Mouse (Mus musculus) layer of hippocampus, adult 11-12 months (tissue): ENCODE data around the gene Phf14.
"Not testable (repeated sequence)": the region's sequence is repeated elsewhere in the genome, so short reads cannot be mapped to it uniquely, and the experiment has no call there.

Experiments
- DNase-seq: peaks from one replicate; pipeline ENCODE4 v3.0.0; 2022; ENCODE audit warnings: low spot score

The Phf14 gene

DNA sequence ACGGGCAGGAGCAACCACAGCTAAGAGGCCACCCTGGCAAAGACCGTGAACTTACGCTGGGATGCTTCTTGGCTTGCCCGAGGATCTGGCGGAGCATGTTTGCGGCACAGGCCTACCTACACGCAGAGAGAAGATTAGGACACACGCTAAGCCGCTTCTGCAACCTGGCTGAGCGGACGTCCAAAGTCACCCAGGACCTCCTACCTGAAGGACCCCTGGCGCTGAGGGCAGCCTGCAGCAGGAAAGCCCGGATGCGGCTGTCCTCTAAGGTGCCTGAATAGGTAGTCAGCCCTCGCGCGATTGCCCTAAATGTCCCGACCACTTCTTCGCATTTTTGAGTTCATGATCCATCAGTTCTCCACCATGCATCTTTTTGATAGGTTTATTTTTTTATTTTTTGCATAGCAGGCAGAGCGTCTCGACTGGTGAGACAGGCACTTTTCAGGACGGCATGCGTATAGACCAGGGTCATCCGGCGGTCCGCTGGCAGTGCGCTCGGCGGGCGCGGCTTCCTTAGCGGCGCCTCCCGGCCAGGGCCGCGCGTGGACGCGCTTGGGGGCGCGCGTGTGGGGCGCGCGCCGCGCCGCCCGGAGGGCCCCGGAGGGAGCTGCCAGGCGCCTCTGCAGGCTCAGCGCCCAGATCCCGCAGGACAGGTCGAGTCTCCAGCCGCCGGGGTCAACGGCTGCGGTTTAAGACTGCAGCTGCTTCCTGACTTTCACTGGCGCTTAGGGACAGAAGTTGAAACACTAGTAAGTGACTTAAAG lies at the start of gene Phf14, which contains the start of gene Ndufa4:
Phf14 (plus strand) TSS at position 541 of the 764 bp plus-strand sequence.
Ndufa4 (minus strand) TSS at position 229 of the 764 bp plus-strand sequence.
- DNase-seq = peak; percentile 93

DNA sequence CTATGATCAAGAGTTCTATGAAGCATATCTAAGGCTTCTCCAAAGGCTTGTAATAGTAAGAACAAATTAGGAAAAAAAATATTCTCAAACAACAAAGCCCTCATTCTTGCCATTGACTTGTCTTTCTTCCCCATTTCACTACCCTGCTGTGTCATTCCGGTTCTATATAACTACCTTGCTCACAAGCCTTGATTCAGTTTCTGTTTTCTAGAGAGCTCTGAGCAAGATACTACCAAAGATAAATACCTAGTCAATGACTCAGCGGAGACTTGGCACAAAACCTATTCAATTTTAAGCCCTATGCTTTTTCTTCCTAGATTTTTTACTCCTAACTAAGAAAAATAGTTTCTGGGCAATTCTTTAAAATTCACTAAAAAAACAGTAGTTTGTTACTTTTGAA lies 32.2 kb upstream of the Phf14 start:
- DNase-seq = not testable (repeated sequence)

GRCm38 (mm10) chr6:11900809-11901310 lies 6.7 kb upstream of the Phf14 start:
- DNase-seq = no peak

GRCm38 (mm10) chr6:11906890-11907268 lies 730 bp upstream of the Phf14 start:
- no peak for DNase-seq

- no peak for DNase-seq
Measured at GRCm38 (mm10) chr6:11908170-11908569, 561 bp downstream of the Phf14 start.

DNA sequence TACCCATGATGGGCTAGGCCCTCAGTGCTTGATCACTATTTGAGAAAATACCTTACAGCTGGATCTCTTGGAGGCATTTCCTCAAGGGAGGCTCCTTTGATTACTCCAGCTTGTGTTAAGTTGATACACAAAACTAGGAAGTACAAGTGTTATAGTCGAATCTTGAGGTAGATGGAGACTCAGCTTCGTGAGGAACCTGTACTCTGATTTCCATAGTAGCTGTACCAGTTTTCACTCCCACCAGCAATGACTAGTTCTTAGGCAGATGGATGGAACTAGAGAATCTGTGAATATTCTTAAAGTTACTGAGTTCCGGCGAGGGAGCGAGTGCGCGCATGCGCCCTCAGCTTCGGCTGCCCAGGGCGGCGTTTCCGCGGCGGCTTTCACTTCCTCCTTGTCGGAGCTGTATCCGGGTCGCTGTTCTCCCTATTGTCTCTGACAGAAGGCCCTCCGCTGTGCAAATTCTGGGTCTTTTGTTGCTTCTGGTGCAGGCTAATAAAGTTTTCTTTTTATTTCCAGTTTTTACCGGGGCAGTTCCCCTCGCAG lies 18.0 kb downstream of the Phf14 start:
- peak; percentile 89 for DNase-seq

- DNase-seq = peak; percentile 17
Measured at GRCm38 (mm10) chr6:11926082-11926595, 18.5 kb downstream of the Phf14 start.

DNA sequence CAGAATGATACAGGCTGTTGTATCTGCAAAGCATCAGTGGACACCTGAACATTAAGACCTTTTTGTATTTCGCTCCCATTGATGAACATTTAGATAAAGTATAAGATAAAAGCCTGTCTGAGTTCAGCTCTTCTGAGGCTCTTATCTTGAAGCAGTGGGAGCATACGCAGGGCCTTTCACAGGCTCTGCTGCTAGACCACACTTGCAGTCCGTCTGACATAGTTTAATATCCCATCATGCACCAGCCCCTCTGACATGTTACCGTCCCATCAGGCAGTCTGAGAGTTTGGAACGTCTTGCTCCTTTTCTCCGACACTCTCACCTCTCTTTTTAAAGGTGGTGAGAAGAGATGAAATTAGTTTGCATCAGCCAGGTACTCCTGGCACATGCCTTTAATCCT lies 19.9 kb downstream of the Phf14 start:
- no peak for DNase-seq

- no peak for DNase-seq
Measured at GRCm38 (mm10) chr6:11933403-11933802, 25.8 kb downstream of the Phf14 start.

- no peak for DNase-seq
Measured at GRCm38 (mm10) chr6:11940895-11941294, 33.3 kb downstream of the Phf14 start.

GRCm38 (mm10) chr6:11942089-11942488 lies 34.5 kb downstream of the Phf14 start:
- DNase-seq = no peak

DNA sequence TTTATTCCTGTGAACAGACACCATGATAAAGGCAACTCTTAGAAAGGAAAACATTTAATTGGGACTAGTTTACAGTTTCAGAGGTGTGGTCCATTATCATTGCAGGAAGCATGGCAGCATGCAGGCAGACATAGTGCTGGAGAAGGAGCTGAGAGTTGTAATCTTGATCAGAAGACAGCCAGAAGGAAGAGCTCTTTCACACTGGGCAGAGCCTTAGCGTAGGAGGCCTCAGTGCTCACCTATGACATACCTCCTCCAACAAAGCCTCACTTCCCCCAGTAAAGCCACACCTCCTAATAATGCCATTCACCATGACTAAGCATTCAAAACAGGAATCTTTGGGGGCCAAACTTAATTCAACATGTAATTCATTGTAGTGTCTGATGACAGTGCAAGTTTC lies 40.5 kb downstream of the Phf14 start:
- DNase-seq = no peak

- DNase-seq = no peak
Measured at GRCm38 (mm10) chr6:11960172-11960571, 52.6 kb downstream of the Phf14 start.

DNA sequence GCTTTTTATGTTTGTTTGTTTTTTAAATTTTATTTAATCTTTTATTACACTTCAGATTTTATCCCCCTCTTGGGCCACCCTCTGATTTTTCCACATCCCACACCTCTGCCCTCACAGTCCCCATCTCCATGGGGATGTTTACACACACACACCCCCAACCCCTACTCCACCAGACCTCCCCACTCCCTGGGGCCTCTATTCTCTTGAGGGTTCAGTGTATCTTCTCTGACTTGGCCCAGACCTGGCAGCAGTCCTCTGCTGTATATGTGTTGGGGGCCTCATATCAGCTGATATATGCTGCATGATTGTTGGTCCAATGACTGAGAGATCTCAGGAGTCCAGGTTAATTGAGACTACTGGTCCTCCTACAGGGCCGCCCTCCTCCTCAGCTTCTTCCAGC lies 86.2 kb downstream of the Phf14 start:
- DNase-seq = no peak

DNA sequence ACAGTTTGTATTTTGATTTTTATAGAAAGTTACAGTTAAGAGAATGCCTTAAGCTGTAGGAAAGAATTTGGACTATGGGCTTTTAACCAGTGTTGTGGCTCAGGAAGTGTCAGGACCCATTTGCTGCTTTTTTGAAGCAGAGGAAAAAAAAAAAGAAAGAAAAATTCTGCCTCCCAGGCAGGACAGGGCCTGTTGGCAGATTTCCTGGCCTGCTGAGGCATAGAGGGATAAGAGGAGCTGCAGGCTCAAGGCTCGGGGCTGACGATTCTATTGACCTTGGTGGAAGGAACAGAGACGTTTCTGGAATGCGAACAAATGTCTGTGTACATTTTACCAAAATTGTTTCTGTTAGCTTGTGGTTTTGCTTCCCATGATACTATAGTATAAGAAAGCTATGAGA lies 91.0 kb downstream of the Phf14 start:
- DNase-seq = no peak

GRCm38 (mm10) chr6:11999506-11999905 lies 91.9 kb downstream of the Phf14 start:
- DNase-seq = no peak

- no peak for DNase-seq
Measured at GRCm38 (mm10) chr6:12005455-12005854, 97.8 kb downstream of the Phf14 start.

DNA sequence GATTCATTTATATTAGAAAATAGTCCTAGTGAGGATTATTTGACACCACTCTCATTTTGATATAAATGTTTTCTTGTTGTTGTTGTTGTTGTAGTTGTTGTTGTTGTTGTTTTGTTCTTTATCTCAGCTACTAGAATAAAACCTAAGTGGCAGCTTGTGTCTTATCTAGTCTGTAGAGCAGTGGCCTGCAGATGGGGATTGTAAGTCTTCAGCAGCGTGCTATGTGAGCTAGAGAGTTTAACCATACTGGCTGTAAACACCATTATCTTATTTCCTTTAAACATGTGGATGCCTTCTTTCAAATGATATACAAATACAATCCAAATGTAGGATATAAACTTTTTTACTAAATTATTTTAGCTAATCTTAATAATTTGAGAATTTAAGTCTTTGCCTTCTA lies 98.4 kb downstream of the Phf14 start:
- no peak for DNase-seq

DNA sequence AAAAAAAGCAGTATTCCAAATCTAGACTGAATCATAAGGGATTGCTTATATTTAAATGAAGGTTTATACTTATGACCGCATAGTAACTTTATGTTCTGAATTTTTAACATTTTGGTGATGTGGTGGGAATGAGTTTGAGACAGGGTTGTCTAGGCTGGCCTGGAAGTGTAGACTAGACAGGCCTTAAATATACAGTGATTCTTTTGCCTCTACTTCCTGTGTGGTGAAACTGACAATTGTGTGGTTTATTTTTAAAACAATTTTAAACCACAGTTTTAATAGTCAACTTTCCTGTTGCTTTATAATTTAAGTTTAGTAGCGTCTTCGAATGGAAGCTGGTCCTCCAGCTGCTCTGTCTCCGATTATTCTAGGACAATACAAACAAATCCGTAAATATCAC lies 104.5 kb downstream of the Phf14 start:
- DNase-seq = no peak

DNA sequence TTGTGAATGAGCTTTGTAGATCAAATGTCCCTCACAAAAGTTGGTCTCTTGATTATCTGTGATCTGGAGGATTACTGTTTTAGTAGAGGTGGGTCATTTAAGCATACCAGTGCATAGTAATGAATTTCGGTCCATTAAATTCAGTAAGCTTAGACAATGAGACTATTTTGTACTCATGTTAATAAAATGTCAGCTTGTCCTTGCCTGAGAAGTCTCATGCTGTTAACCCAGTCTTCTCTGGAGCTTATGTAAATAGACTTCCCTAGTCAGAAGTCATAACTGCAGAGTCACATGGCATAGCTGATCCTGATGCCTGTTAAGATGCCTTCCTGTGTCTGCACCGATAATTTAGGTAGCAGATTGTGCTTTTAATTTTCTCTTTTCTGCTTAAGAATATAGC lies 106.4 kb downstream of the Phf14 start:
- DNase-seq = no peak

GRCm38 (mm10) chr6:12014733-12015132 lies 107.1 kb downstream of the Phf14 start:
- DNase-seq = no peak

- no peak for DNase-seq
Measured at GRCm38 (mm10) chr6:12019736-12020135, 112.1 kb downstream of the Phf14 start.

DNA sequence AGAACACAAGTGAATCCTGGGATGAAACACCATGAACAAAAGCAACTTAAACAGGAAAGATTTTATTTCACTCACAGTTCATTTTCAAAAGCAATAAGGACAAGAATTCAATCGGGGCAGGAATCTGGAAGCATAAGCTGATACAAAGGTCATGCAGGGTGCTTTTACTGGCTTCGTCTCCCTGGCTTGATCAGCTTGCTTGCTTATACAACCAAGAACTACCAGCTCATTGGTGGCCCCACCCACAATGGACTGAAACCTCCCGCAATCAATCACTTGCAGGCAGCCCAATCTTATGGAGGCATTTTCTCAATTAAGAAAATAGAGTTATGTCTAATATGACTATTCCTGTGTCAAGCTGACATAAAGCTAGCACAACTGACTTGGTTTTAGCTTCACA lies 112.5 kb downstream of the Phf14 start:
- DNase-seq = no peak
